Mouse (Mus musculus) heart, embryonic 13.5 days (tissue): ENCODE results near the gene Zfp697. TPM values are rescaled to one million over a fixed set of nuclear protein-coding genes. Genes with fewer than 3 reads are reported as not detected.
A peak's percentile ranks its signal among the peaks of the same experiment; 100 is the strongest.
"Not testable (repeated sequence)": the region's sequence is repeated elsewhere in the genome, so short reads cannot be mapped to it uniquely, and the experiment has no call there.

Experiments used
- ATAC-seq: fragments of 200-750 bp; cut with Nextera tagmentation; 2 replicates; pipeline ENCODE4 v1.8.0; 2017; ENCODE audit warnings: moderate TSS enrichment; ENCODE audit not compliant: insufficient number of reproducible peaks, low FRiP score, low TSS enrichment; ENCODE audit errors: extremely low read depth
- H3K27ac ChIP-seq: fragments of 300-500 bp; sonication (generic); replicated peaks from 2 replicates; pipeline ENCODE4 v1.5.1; 2015; ENCODE audit warnings: moderate library complexity, mild to moderate bottlenecking, inconsistent platforms
- H3K27me3 ChIP-seq: fragments of 300-500 bp; sonication (generic); replicated peaks from 2 replicates; pipeline ENCODE4 v1.6.1; 2015; ENCODE audit warnings: mild to moderate bottlenecking, inconsistent platforms
- H3K36me3 ChIP-seq: fragments of 300-500 bp; sonication (generic); 2 replicates; pipeline ENCODE4 v1.6.1; 2015; ENCODE audit warnings: mild to moderate bottlenecking, inconsistent platforms
- H3K4me1 ChIP-seq: fragments of 300-500 bp; sonication (generic); 2 replicates; pipeline ENCODE4 v1.6.1; 2015; ENCODE audit warnings: inconsistent platforms
- H3K4me2 ChIP-seq: fragments of 300-500 bp; sonication (generic); 2 replicates; pipeline ENCODE4 v1.6.1; 2015; ENCODE audit warnings: inconsistent platforms, mild to moderate bottlenecking, moderate library complexity
- H3K4me3 ChIP-seq: fragments of 300-500 bp; sonication (generic); 2 replicates; pipeline ENCODE4 v1.5.1; 2015; ENCODE audit warnings: moderate library complexity, mild to moderate bottlenecking, inconsistent platforms
- H3K9ac ChIP-seq: fragments of 300-500 bp; sonication (generic); 2 replicates; pipeline ENCODE4 v1.6.1; 2015; ENCODE audit warnings: inconsistent platforms, mild to moderate bottlenecking, moderate library complexity
- H3K9me3 ChIP-seq: fragments of 300-500 bp; sonication (generic); 2 replicates; pipeline ENCODE4 v1.6.1; 2016; ENCODE audit warnings: inconsistent platforms
- WGBS: fragments of 180-500 bp; shearing (Covaris S2); methylation state at CpG from one replicate; pipeline ENCODE4 v1.1.7; 2015; ENCODE audit warnings: mixed read lengths; 5-methylcytosine and 5-hydroxymethylcytosine counted together
- polyA plus RNA-seq: library from polyadenylated mRNA; unstranded; fragments of >200 nt; fragmentation: Nextera tagmentation; extraction: Ambion mirVana; gene quantifications from 2 replicates; pipeline ENCODE4 v1.2.1, GENCODE M21; 2015

Zfp697 gene
- polyA plus RNA-seq, 1 experiment from 2014 or later: 7.3 TPM

- H3K4me1 ChIP-seq: peaks cover 35% of the 10 kb centered on the region
- not testable (repeated sequence) for H3K9me3 ChIP-seq, ATAC-seq, H3K36me3 ChIP-seq, H3K27me3 ChIP-seq
- H3K4me2 ChIP-seq: peak overlapping the region; percentile 59
- peak overlapping the region; percentile 62 for H3K9ac ChIP-seq
- peak overlapping the region; percentile 88 for H3K27ac ChIP-seq
- 36% methylated on average over 12 of the region's 12 CpGs for WGBS
- H3K4me3 ChIP-seq: peak overlapping the region; percentile 17; the same call in 1 of the 2 replicates
These were observed 24.4 kb downstream of the Zfp697 start for GRCm38 (mm10) chr3:98406569-98407144.

DNA sequence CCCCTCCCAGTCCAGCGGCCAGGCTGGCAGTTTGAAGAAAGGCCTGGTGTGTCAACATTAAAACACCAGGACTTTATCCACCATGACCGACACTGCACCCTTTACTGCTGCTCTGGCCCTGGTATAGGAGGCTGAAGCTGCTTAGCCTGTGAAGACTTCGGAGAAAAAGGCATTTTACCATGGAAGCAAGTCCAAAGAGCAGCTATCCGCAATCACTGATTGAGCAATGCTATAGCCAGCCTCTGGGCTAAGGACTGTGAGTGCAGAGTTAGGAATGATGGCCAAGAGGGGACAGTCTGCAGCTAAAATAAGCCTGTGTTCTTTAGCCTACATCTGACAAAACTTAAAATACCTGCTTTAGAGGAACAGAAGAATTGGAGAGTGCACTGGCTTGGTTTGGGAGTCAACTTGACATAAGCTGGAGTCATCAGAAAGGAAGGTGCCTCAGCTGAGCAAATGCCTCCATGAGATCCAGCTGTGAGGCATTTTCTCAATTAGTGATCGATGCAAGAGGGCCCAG lies 25.1 kb downstream of the Zfp697 start:
- ATAC-seq, H3K36me3 ChIP-seq, H3K4me3 ChIP-seq, H3K27me3 ChIP-seq, H3K9me3 ChIP-seq: not testable (repeated sequence)
- Histone ChIP-seq H3K4me2 (peak overlapping the region; percentile 59; the same call in 1 of the 2 replicates), H3K27ac (peak overlapping the region; percentile 88), H3K4me1 (peaks cover 41% of the 10 kb centered on the region), H3K9ac (peak overlapping the region; percentile 62)
- WGBS: 36% methylated on average over 5 of the region's 5 CpGs

GRCm38 (mm10) chr3:98410619-98411580 lies 28.6 kb downstream of the Zfp697 start:
- H3K4me2 ChIP-seq, H3K9ac ChIP-seq, H3K4me3 ChIP-seq, H3K9me3 ChIP-seq, H3K27me3 ChIP-seq, H3K36me3 ChIP-seq: not testable (repeated sequence)
- WGBS: 49% methylated on average over 14 of the region's 27 CpGs
- peak; percentile 64; the same call in 1 of the 2 replicates for ATAC-seq
- peak overlapping the region; percentile 79 for H3K27ac ChIP-seq
- peaks cover 66% of the 10 kb centered on the region for H3K4me1 ChIP-seq

GRCm38 (mm10) chr3:98413733-98414132 lies 31.5 kb downstream of the Zfp697 start:
- 69% methylated on average over 2 of the region's 2 CpGs for WGBS
- peak overlapping the region; percentile 93 for H3K27ac ChIP-seq
- H3K9ac ChIP-seq: no peak overlapping the region
- H3K4me1 ChIP-seq: peaks cover 74% of the 10 kb centered on the region
- ATAC-seq: no peak
- no peaks in the 10 kb centered on the region for H3K9me3 ChIP-seq
- no peak overlapping the region for H3K4me3 ChIP-seq
- no peak overlapping the region for H3K4me2 ChIP-seq
- no peaks in the 10 kb centered on the region for H3K27me3 ChIP-seq
- no peaks in the 10 kb centered on the region for H3K36me3 ChIP-seq

GRCm38 (mm10) chr3:98414296-98414695 lies 32.0 kb downstream of the Zfp697 start:
- Histone ChIP-seq H3K9me3 (no peaks in the 10 kb centered on the region), H3K27me3 (no peaks in the 10 kb centered on the region), H3K4me3 (no peak overlapping the region), H3K4me1 (peaks cover 79% of the 10 kb centered on the region), H3K27ac (peak overlapping the region; percentile 93), H3K4me2 (peak overlapping the region; percentile 20; the same call in 1 of the 2 replicates), H3K9ac (peak overlapping the region; percentile 62; the same call in 1 of the 2 replicates), H3K36me3 (no peaks in the 10 kb centered on the region)
- 40% methylated on average over 3 of the region's 3 CpGs for WGBS
- ATAC-seq: no peak

DNA sequence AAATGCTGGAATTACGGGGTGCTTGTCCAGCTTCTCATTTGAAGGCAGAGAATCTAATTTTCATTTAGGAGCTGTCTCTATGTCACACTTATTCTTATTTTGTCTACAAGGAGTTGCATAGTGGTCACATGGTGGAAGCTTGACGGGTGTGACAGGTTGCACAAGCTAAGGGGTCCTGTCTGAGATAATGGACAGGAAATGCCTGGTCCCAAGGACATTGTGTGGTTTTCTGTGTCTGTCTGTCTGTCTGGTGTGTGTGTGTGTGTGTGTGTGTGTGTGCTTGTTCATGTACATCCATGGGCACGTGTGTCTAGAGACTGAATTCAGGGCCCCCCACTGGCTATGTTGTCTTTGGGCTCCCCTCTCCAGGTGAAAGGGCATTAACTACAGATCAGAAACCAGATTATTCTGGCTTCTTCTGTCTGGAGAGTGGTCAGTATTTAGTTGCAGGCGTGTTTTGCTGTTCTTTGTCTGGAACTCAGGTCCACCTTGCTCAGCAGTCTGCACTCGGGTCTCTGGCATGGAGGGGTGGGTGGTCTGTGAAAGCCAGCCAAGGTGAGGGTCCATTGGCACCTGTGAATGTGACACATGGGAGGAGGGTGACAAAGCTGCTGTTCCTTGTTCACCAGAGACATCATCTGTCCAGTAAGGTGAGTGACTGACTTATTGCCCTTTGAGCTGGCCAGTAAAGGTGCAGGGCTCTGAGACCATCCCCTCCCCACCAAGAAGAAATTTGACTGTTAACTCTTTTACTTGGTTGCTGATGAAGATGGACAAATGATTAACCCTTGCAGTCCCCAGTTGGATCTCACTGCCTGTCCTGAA lies 34.4 kb downstream of the Zfp697 start:
- Histone ChIP-seq H3K27me3 (no peaks in the 10 kb centered on the region), H3K27ac (peak overlapping the region; percentile 93), H3K9ac (peak overlapping the region; percentile 24), H3K9me3 (no peaks in the 10 kb centered on the region), H3K36me3 (no peaks in the 10 kb centered on the region), H3K4me2 (peak overlapping the region; percentile 45), H3K4me3 (no peak overlapping the region), H3K4me1 (peaks cover 81% of the 10 kb centered on the region)
- ATAC-seq: no peak
- 51% methylated on average over 5 of the region's 5 CpGs for WGBS

GRCm38 (mm10) chr3:98417328-98417727 lies 35.1 kb downstream of the Zfp697 start:
- Histone ChIP-seq H3K27ac (peak overlapping the region; percentile 93), H3K9me3 (no peaks in the 10 kb centered on the region), H3K4me1 (peaks cover 76% of the 10 kb centered on the region), H3K36me3 (no peaks in the 10 kb centered on the region), H3K27me3 (no peaks in the 10 kb centered on the region), H3K4me2 (peak overlapping the region; percentile 45), H3K4me3 (no peak overlapping the region), H3K9ac (peak overlapping the region; percentile 55)
- peak; percentile 69; the same call in 1 of the 2 replicates for ATAC-seq
- 13% methylated on average over 4 of the region's 4 CpGs for whole genome bisulfite sequencing

DNA sequence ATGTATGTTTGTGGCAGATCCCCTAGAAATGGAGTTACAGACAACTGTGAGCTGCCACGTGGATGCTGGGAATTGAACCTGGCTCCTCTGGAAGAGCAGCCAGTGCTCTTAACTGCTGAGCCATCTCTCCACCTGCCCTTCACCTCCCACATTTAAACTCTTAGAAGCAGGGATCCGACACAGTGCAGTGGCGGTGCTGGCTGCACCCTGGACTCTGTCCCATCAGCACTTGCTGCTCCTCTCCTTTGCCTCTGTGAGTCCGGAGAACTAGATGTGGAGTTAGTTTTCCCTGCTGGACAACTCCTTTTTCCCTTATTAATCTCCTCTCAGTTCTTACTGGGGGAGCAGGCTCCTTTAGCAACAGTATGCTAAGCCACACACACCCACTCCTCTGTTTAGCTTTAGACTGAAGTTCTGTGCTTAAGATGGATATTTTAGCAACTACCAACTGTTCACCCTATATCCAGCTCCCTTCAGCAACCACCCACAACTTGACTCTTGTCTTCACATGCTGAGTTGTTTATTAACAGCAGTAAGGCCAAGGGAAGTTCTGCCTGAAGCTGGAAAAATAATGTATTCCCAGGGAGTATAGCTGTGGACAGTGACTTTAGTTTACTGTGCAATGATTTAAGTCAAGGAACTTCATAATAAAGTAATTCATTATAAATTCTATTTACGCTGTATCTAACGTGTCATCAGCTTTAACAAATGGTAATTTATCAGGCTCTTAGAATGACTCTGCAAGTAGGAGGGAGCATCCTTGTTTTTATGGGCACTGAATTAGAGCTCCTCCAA lies 36.9 kb downstream of the Zfp697 start:
- Histone ChIP-seq H3K9me3 (no peaks in the 10 kb centered on the region), H3K4me3 (no peak overlapping the region), H3K36me3 (no peaks in the 10 kb centered on the region), H3K4me2 (no peak overlapping the region), H3K27ac (0 out of 2 replicates have a peak overlapping the region, but pooled peaks have one; percentile 36), H3K27me3 (no peaks in the 10 kb centered on the region), H3K4me1 (peaks cover 58% of the 10 kb centered on the region), H3K9ac (no peak overlapping the region)
- WGBS: 58% methylated on average over 6 of the region's 6 CpGs
- ATAC-seq: no peak

- no peak overlapping the region for H3K4me3 ChIP-seq
- peaks cover 52% of the 10 kb centered on the region for H3K4me1 ChIP-seq
- no peaks in the 10 kb centered on the region for H3K9me3 ChIP-seq
- H3K36me3 ChIP-seq: no peaks in the 10 kb centered on the region
- WGBS: 43% methylated on average over 4 of the region's 4 CpGs
- no peak for ATAC-seq
- H3K27ac ChIP-seq: no peak overlapping the region
- no peak overlapping the region for H3K4me2 ChIP-seq
- no peak overlapping the region for H3K9ac ChIP-seq
- H3K27me3 ChIP-seq: no peaks in the 10 kb centered on the region
These were observed 37.5 kb downstream of the Zfp697 start for GRCm38 (mm10) chr3:98419786-98420070.

DNA sequence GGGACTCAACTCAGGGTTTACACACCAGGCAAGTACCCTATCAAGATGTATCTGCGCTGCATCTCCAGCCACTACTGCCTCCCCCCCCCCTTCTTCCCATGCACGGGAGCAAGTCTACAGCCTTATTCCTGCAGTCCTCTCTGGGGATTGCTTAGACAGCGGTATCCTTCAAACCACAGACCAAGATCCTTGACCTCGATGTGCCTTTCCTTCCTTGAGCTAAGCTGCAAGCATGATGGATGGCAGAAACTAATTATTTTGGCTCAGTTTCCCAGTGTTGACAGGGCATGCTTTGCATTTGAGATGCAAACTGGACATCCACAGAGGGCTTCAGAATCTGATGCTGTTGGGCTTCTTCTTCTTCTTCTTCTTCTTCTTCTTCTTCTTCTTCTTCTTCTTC lies 40.7 kb downstream of the Zfp697 start:
- no peak overlapping the region for H3K4me2 ChIP-seq
- peaks cover 7% of the 10 kb centered on the region for H3K36me3 ChIP-seq
- peaks cover 7% of the 10 kb centered on the region; the same call in 1 of the 2 replicates for H3K27me3 ChIP-seq
- H3K27ac ChIP-seq: no peak overlapping the region
- H3K9me3 ChIP-seq: no peaks in the 10 kb centered on the region
- no peak overlapping the region for H3K9ac ChIP-seq
- no peak overlapping the region for H3K4me3 ChIP-seq
- 70% methylated on average over 4 of the region's 4 CpGs for whole genome bisulfite sequencing
- peaks cover 27% of the 10 kb centered on the region for H3K4me1 ChIP-seq
- no peak for ATAC-seq
